Mouse (Mus musculus): Measurements from ENCODE around the gene Adra2b.

DNA sequence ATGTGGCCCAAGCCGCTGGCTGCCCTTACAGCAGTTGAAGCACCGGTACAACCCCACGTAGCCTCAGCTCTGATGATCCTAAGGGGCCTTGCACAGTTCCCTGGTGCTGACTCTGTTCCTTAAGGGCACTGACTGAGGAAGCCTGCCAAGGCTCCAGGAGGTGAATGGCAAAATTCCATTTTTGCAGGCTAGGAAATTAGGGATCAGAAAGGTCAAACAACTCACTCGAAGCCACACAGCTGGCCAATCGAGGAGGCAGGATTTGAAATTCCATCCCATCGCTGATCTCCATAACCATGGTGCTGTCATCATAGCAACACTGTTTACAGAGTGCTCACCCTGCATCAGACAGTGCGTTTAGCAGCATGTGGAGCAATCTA is 15.6 kb downstream of the Adra2b start:
- TF ChIP-seq CTCF (IDR thresholded peaks at IDR 0.05; ENCODE audit: low read depth, low read length) (no peak), POLR2A (IDR thresholded peaks at IDR 0.05; ENCODE audit: insufficient read depth, low read length) (no peak), EP300 (IDR thresholded peaks at IDR 0.05; ENCODE audit: insufficient read depth, low read depth, low read length) (no peak)

All from ES-Bruce4 (cell line).